Mouse (Mus musculus) retina, embryonic 14.5 days (tissue): ENCODE measurements at regions not wholly inside any gene's neighbourhood (a gene's known extent, or its start where the extent isn't known, plus 50 kb on each side); places are given as distances from the start of the nearest gene placed in this dataset.

Experiments used
- DNase-seq: peaks from one replicate; pipeline ENCODE4 v3.0.0-alpha.2; 2015; ENCODE audit warnings: low spot score

- DNase-seq = no peak
Observed at GRCm38 (mm10) chr9:115680703-115681576, 228.3 kb upstream of the Gadl1 start.

DNA sequence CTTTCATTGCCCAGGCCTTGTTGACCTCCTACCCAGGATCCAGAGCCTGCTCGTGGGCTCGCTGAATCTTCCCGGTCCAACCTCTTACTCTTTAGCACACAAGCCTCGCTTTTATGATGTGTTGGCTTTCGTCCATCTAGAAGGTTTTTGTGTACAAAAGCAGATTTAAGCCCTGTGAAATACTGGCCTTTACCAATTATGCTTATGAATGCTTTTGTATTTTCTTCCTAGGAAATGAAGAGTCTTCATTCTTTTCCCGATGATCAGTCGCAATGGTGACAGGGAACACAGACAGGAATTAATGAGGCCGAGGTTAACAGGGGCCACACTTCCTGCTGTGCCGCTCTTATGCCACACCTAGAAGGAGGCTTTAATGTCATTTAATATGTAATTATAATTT, 227.4 kb upstream of the Gadl1 start:
- DNase-seq = peak; percentile 70

DNA sequence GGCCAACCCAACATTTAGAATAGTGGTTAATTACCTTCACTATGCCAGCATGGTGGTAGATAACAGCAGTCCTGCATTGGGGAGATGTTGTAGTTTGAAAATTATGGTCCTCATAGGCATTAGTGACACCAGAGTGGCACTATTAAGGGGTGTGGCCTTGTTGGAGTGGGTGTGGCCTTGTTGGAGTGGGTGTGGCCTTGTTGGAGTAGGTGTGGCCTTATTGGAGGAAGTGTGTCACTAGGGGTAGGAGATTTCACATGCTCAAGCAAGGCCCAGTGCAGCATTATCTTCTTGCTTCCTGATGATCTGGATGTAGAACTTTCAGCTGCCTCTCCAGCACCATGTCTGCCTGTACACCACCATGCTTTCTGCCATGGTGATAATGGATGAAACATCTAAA, 225.3 kb upstream of the Gadl1 start:
- no peak for DNase-seq

- DNase-seq = no peak
Observed at GRCm38 (mm10) chr9:115686605-115687004, 222.7 kb upstream of the Gadl1 start.

- DNase-seq = no peak
Observed at GRCm38 (mm10) chr9:115692837-115693236, 216.4 kb upstream of the Gadl1 start.

DNA sequence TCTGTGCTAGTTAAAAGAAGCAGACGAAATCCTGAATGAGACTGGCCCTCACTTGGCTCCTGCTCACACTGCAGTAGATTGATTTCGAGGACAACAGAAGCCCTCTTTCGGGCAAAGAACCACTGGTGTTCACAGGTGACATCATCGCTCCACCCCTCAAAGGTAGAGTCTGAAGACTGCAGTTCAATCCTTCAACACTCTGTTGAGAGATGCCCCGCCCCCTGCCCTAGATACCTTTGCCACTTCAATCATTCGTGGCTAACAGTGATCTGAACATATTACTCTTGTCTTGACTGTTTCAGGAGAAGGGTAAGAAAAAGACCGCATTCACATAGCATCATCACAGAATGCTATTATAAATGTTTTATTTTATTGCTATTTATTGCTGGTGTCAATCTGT, 205.5 kb upstream of the Gadl1 start:
- no peak for DNase-seq

DNA sequence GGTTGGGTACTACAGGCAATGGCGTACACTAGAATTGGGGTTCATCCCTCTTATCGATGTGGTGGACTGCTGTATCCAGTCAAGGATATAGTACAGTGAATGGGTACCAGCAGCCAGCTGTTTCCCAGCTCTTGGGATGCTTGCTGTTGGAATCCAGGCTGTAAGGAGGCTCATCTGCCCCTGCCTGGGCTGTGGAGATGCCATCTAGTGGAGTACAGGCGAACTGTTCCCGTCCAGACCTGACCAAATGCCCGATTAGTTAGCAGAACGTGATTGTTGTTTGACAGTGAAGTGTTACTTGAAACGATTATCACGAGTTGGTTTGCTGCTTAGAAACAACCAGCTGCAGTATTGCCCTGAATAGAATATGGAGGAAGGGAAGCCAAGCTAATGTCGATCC, 205.0 kb upstream of the Gadl1 start:
- peak; percentile 79 for DNase-seq

GRCm38 (mm10) chr9:115705761-115706160, 203.5 kb upstream of the Gadl1 start:
- no peak for DNase-seq

- peak; percentile 85 for DNase-seq
Observed at GRCm38 (mm10) chr9:115708199-115708934, 200.9 kb upstream of the Gadl1 start.

DNA sequence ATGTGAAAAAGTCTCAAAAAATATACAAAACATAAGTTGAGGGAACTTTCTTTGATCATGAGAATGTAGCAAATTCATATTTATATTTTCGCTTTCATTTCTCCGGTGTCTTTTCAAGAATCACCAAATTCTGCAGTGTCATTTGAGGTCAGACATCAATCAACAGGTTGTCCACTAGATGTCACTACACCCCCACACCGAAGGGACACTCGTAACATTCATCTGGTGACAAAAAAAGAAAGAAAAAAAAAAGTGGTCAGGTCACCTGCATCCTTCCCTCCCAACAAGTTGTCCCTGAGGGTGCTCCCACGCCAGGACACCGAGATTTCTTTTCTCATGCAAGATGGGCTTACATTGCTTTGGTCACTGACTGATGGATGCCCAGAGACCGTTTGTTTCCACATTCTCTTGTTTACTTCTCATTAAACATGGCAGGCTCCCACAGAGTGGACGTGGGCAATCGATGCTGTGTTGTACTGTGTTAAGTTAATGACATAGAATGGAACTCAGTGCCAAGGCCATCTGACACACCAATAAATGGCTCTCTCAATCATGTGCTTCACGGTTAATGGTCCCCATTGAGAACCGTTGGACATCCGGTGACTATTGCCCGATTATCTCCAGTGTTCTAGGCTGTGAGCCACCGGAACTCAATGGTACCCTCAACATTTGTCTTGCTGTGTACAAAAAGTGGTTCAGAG, 199.1 kb upstream of the Gadl1 start:
- DNase-seq = peak; percentile 61

- no peak for DNase-seq
Observed at GRCm38 (mm10) chr9:115720306-115720705, 188.9 kb upstream of the Gadl1 start.

GRCm38 (mm10) chr9:115720841-115721240, 188.4 kb upstream of the Gadl1 start:
- DNase-seq = no peak

DNA sequence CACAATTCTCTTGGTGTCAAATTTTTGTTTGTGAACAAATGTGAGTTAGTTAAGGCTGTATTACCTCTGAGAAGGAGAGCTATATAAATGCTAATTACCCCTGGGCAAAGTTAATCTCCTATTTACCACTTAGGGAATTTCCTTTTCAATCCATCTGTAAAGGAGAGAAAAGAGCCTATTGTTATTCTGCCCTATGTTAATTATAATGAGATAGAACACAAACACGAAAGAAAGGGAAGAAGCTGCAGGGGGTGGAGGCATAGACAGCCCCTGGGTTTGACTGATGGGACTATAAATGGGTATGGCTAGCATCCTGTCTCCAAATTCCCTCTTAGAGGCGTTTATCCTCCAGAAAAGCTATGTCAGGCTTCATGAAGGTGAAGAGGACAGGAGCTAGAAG, 185.2 kb upstream of the Gadl1 start:
- DNase-seq = no peak

GRCm38 (mm10) chr9:115727361-115727760, 181.9 kb upstream of the Gadl1 start:
- no peak for DNase-seq

DNA sequence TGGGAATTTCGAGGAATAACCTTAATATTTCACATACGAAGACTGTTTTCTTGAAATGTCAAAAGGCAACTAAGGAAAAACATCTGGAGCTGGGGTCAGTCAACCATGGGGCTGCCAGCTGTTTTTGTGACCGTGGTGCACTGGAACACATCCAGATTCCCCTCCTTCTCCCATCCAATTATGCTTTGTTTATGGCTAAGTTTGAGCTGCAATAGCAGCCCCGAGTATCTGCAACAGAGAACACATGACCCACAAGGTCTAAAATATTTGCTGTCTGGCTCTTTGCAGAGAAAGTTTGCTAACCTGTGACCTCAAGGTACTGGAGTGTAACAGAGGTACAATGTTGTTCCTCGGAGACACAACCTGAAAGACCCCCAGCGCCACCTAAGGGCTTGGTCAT, 177.7 kb upstream of the Gadl1 start:
- DNase-seq = no peak

- DNase-seq = no peak
Observed at GRCm38 (mm10) chr9:115733104-115733503, 176.2 kb upstream of the Gadl1 start.

DNA sequence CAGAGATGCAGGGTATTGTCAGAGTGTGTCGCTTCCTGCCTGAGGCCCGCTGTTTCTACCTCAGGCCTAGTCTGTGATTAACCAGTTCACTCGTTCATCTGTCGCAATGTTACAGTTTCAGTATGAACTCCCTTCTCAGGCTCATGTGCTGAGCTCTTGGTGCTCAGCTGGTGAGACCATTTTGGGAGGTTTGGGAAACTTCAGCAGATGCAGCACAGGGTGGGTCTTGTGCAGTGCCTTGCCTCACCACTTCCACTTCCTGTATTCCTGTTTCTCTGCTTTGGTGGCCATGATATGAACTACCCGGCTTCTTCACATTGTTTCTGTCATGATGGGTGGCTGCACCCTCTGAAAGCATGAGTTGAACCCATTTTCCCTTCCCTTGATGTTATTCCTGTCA, 169.3 kb upstream of the Gadl1 start:
- DNase-seq = no peak

GRCm38 (mm10) chr9:115746436-115746835, 162.8 kb upstream of the Gadl1 start:
- DNase-seq = no peak

- no peak for DNase-seq
Observed at GRCm38 (mm10) chr9:115760496-115760895, 148.8 kb upstream of the Gadl1 start.

DNA sequence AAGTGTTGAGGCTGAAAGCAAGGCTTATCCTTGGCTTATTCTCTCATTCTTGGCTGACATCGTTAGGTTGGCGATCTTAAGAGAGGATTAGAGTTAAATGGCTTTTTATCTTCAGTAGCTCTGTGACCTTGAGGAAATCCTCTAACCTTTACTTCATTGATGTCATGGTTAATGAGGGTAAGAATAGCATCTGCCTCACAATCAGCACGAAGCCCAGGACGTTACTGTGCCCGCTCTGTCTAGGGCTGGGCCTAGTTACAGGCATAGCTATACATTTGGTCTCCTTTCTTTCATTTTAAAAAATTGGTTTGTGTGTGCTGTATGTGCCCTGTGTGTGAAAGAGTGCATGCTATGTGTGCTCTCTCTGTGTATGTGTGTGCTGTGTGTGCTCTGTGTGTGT, 145.1 kb upstream of the Gadl1 start:
- peak; percentile 42 for DNase-seq

GRCm38 (mm10) chr9:115766471-115766870, 142.8 kb upstream of the Gadl1 start:
- DNase-seq = no peak

DNA sequence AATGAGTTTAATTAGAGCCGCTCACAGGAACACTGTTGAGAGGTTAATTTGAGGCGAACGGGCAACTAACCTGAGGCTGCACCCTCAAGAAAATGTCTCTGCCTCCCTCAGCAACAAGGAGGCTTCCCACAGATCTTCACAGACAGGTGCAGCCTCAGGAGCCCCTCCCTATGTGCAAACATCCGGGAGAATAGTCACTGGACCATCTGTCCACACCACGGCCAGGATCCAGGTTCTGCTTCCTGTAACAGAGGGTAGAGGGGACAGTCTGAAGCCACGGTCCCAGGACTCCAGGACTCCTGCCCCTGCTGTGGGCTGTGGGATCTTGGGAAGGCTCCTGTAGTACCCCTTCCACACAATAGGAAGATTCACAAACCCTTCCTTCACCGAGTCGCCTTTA, 134.1 kb upstream of the Gadl1 start:
- no peak for DNase-seq

DNA sequence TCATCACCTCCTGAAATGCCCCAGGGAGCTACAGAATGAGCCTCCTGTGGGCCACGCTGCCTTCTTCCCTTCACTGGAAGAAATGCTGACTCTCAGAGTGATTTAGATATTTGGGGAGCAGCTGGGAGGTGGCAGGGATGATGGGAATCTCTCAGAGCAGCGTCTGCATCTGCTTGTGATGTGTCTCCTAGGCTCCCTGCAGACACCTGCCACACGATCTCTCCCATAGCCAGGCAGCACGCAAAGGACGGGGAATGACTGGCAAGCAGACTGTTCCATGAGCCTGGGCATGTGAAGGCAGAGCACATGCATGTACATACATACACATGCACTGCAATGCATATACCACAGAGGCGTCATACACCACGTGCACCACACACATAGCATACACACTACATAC, 133.4 kb upstream of the Gadl1 start:
- no peak for DNase-seq
